Mouse (Mus musculus): ENCODE measurements at regions not wholly inside any gene's neighbourhood (a gene's known extent, or its start where the extent isn't known, plus 50 kb on each side); places are given as distances from the start of the nearest gene placed in this dataset.
"Not testable (repeated sequence)": the region's sequence is repeated elsewhere in the genome, so short reads cannot be mapped to it uniquely, and the experiment has no call there.

GRCm38 (mm10) chr1:165017793-165018192 is 82.5 kb upstream of the Xcl1 start:
- DNase-seq (ENCODE audit: low spot score), result no peak

GRCm38 (mm10) chr1:165014328-165014727 is 79.0 kb upstream of the Xcl1 start:
- DNase-seq (ENCODE audit: low spot score), result no peak

GRCm38 (mm10) chr1:165013428-165013827 is 78.1 kb upstream of the Xcl1 start:
- DNase-seq (ENCODE audit: low spot score), result no peak

GRCm38 (mm10) chr1:165012376-165012775 is 77.0 kb upstream of the Xcl1 start:
- DNase-seq (ENCODE audit: low spot score), result peak; percentile 29

- DNase-seq (ENCODE audit: low spot score), result no peak
Measured at GRCm38 (mm10) chr1:164999515-164999914, 64.2 kb upstream of the Xcl1 start.

GRCm38 (mm10) chr1:164998621-164999020 is 63.3 kb upstream of the Xcl1 start:
- DNase-seq (ENCODE audit: low spot score), result no peak

- peak; percentile 34 for DNase-seq (ENCODE audit: low spot score)
Measured at GRCm38 (mm10) chr1:164997660-164998059, 62.3 kb upstream of the Xcl1 start.

GRCm38 (mm10) chr1:164994247-164994660 is 58.9 kb upstream of the Xcl1 start:
- DNase-seq (ENCODE audit: low spot score), result no peak

- DNase-seq (ENCODE audit: low spot score), result not testable (repeated sequence)
Measured at GRCm38 (mm10) chr1:164993175-164993875, 58.0 kb upstream of the Xcl1 start.

GRCm38 (mm10) chr1:164988982-164989381 is 53.7 kb upstream of the Xcl1 start:
- no peak for DNase-seq (ENCODE audit: low spot score)

- no peak for DNase-seq (ENCODE audit: low spot score)
Measured at GRCm38 (mm10) chr1:164988191-164988590, 52.9 kb upstream of the Xcl1 start.

GRCm38 (mm10) chr1:164985521-164985920 is 50.2 kb upstream of the Xcl1 start:
- peak; percentile 67 for DNase-seq (ENCODE audit: low spot score)
